Mouse (Mus musculus) large intestine, adult 2 months (tissue): Measurements from ENCODE around the gene Irgc1. TPM values are rescaled to one million over a fixed set of nuclear protein-coding genes. Genes with fewer than 3 reads are reported as not detected.

Experiments
- DNase-seq: peaks from one replicate; pipeline ENCODE4 v3.0.0-alpha.2; 2012; ENCODE audit warnings: low read depth, low spot score
- WGBS: fragments of 180-500 bp; shearing (Covaris S2); methylation state at CpG from one replicate; pipeline ENCODE4 v1.1.7; 2018; 5-methylcytosine and 5-hydroxymethylcytosine counted together
- polyA plus RNA-seq: library from polyadenylated mRNA; depleted of rRNA; stranded (reverse); fragments of >200 nt; gene quantifications from 2 replicates; pipeline ENCODE4 v1.2.3, GENCODE M21; 2012

The Irgc1 gene
- polyA plus RNA-seq, 1 experiment: 0.84 TPM

- 59% methylated on average over 8 of the region's 8 CpGs for WGBS
- no peak for DNase-seq
Measured at GRCm38 (mm10) chr7:24442313-24442712, 9.8 kb downstream of the Irgc1 start.

GRCm38 (mm10) chr7:24441785-24442184, 10.3 kb downstream of the Irgc1 start:
- no peak for DNase-seq
- 10% methylated on average over 1 of the region's 1 CpGs for WGBS

- no peak for DNase-seq
- WGBS: 36% methylated on average over 7 of the region's 7 CpGs
Measured at GRCm38 (mm10) chr7:24439891-24440290, 12.2 kb downstream of the Irgc1 start.

GRCm38 (mm10) chr7:24439191-24439590, 12.9 kb downstream of the Irgc1 start:
- no peak for DNase-seq
- WGBS: 70% methylated on average over 6 of the region's 6 CpGs

GRCm38 (mm10) chr7:24437981-24438380, 14.1 kb downstream of the Irgc1 start:
- no peak for DNase-seq
- whole genome bisulfite sequencing: 58% methylated on average over 10 of the region's 10 CpGs

GRCm38 (mm10) chr7:24435305-24435704, 16.8 kb downstream of the Irgc1 start:
- WGBS: 90% methylated on average over 5 of the region's 5 CpGs

GRCm38 (mm10) chr7:24431713-24432112, 20.4 kb downstream of the Irgc1 start:
- no peak for DNase-seq
- WGBS: 26% methylated on average over 11 of the region's 11 CpGs

More at GRCm38 (mm10) chr7:24435305-24435704, 16.8 kb downstream of the Irgc1 start:
- no peak for DNase-seq

DNA sequence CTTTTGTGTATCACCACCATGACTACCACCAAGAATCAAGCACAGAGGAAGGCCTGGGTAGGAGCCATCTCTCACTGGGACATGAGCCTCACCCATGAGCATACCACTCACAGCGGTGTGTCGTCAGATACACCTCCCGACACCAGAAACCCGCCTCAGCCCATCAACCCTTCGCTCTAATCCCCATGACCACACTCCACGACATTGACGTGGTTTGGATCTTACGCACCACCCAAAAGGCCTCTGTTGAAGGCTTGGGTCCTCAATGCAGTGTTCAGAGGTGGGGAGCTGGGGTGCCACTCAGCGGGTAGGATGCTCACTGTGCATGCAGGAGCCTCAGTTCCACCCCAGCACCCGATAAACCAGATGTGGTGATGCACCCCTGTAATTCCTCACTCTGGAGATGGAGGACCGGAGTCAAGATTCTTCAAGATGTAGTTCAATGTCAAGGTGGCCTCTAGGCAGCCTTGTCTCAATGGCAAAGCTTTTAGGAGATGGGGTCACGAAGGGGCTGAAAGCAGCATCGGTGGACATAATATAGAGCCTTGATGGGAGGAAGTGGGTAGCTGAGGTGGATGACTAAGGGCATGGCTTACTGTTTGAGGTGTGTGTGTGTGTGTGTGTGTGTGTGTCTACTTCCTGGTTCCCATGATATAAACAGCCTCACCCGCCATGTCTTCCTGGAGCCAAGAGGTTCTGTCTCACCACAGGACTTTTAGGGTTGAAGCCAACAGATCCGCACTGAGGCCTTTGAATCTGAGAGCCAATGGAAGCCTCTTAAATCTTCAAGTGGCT, 21.3 kb downstream of the Irgc1 start:
- 86% methylated on average over 15 of the region's 15 CpGs for WGBS
- no peak for DNase-seq

GRCm38 (mm10) chr7:24429413-24430112, 22.5 kb downstream of the Irgc1 start:
- WGBS: 32% methylated on average over 16 of the region's 16 CpGs
- no peak for DNase-seq

DNA sequence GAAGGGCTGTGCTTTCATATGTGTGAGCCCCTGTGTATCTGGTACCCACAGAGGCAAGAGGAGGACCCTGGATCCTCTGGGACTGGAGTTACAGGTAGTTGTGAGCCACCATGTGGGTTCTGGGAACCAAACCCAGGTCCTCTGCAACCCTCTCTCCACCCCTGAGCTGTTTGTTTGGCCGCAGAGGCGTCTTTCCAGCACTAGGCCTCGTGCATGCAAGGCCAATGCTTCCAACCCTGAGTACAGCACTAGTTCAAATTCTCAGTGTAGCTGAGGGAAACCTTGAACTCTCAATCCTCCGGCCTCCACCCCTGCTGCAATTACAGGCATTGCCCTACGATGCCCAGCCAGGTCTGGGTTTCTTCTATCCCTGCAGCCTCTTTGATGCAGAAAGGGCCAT, 23.4 kb downstream of the Irgc1 start:
- WGBS: 91% methylated on average over 5 of the region's 5 CpGs
- no peak for DNase-seq

- WGBS: 95% methylated on average over 8 of the region's 8 CpGs
- DNase-seq: no peak
Measured at GRCm38 (mm10) chr7:24427168-24427567, 24.9 kb downstream of the Irgc1 start.

GRCm38 (mm10) chr7:24425919-24426318, 26.2 kb downstream of the Irgc1 start:
- no peak for DNase-seq
- 83% methylated on average over 9 of the region's 9 CpGs for WGBS

DNA sequence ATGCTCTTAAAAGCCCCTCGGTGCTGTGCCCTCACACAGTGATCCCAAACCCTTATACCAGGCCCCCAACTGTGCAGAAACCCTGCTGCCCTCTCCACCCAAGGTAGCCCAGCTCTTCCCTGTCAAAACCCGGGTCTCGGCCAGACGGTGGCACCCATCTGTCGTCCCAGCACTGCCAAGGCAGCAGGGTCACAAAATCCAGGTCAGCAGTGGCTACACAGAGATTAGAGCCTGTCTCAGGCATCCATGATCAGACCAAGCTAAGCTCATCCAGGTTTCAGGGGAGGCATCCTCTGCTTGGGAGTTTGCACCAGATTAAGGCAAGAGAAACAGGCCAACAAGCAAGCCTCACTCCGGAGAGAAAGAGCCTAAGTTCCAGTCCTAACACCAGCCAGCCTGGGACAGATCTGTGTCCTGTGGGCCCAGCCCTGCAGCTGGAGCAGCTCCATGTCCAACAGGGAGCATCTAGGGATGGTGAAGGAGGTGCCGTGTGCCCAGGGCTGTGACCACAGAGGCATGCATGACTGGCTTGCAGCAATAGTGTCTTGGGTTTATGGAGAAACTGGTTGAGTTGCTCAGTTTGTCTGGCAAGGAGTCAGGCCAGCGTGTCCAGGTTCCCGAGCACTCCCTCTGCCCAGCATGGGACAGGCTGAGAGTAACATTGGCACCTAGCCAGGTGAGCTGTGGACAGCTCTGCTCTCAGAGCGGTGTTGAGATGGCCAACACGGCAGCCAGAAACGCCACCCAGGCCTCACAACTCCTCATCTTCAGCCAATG, 28.0 kb downstream of the Irgc1 start:
- DNase-seq: no peak
- WGBS: 49% methylated on average over 12 of the region's 12 CpGs

DNA sequence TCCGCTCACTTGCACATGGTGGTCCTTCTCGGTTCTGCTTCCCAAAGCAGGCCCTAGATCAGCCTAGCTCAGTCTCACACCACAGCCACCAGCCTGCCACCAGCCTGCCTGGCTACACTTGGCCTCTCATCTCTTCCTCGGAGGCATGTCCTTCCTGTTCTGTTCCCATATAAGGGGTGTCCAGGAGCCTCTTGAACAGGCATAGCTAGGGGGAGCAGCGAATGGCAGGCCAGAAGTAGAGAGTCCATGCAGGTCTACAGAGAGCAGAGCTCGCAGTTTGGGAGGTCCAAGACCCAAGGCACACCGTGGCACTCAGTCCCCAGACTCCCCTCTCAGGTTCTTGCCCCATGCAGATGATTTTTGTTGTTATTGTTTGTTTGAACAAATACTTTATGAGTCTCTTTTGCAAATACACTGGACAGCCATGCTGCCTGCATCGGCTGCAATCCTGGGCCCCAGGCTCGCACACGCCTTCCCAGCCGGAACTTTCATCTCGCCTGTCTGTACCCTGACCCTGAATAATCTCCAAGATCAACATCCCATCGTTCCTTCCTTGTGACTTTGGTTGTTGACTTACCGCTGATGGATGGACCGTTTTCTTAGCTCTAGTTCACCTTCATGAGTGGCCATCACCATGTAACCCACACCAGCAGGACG, 28.9 kb downstream of the Irgc1 start:
- no peak for DNase-seq
- 40% methylated on average over 15 of the region's 15 CpGs for WGBS

- DNase-seq: no peak
- 82% methylated on average over 8 of the region's 8 CpGs for WGBS
Measured at GRCm38 (mm10) chr7:24422251-24422650, 29.8 kb downstream of the Irgc1 start.

- no peak for DNase-seq
- 80% methylated on average over 7 of the region's 7 CpGs for WGBS
Measured at GRCm38 (mm10) chr7:24421648-24422047, 30.4 kb downstream of the Irgc1 start.

GRCm38 (mm10) chr7:24419579-24419978, 32.5 kb downstream of the Irgc1 start:
- WGBS: 91% methylated on average over 8 of the region's 8 CpGs
- no peak for DNase-seq

DNA sequence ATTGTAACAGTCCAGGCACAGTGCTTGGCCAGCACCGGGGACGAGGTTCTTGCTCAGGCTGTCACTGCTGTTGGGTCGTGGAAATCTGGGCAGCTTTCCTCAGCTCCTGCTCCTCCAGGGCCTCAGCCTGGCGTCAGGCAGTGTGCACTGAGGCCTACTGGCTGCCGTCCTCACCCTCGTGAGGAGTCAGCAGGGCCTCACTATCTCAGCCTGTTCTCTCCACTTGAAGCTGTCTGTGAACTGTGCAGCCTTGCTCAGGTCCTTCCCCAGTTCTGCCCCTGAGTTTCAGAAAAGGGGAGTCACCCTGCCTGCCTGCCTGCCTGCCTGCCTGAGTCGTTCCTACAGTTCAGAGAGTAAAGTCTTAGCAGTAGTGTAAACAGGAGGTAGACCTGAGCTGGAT, 36.8 kb downstream of the Irgc1 start:
- WGBS: 82% methylated on average over 7 of the region's 7 CpGs
- DNase-seq: no peak

GRCm38 (mm10) chr7:24413630-24414029, 38.5 kb downstream of the Irgc1 start:
- WGBS: 42% methylated on average over 3 of the region's 3 CpGs
- DNase-seq: no peak

GRCm38 (mm10) chr7:24410831-24411230, 41.3 kb downstream of the Irgc1 start:
- no peak for DNase-seq
- 83% methylated on average over 3 of the region's 3 CpGs for WGBS
